Mouse (Mus musculus): Measurements from ENCODE around the gene Klrd1.

DNA sequence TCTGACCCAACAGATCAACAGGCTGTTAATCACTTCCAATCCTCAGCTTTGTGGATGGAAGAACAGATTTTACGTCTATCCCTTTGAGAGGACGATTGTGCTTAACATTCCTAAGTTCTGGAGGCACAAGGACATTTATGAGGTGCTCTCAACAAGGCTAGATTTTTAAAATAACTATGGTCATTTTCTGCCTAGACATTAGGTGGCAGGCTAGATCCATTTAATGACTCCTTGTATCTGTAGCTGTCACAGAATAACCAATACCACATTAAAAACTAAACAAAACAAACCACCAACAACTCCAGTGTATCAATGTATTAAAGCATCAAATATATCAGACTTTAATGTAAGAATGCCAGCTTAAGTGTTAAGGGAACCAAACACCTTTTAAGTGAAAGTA, 16.3 kb upstream of the Klrd1 start:
- TF ChIP-seq CTCF (IDR thresholded peaks at IDR 0.05; ENCODE audit: low read depth): no peak
- TF ChIP-seq EP300 (IDR thresholded peaks at IDR 0.05; ENCODE audit: low read depth): no peak

Data from heart, postnatal 0 days (tissue).